Mouse (Mus musculus) limb, embryonic 14.5 days (tissue): ENCODE data around the gene Gm11634. TPM values are rescaled to one million over a fixed set of nuclear protein-coding genes. Genes with fewer than 3 reads are reported as not detected.
"Not testable (repeated sequence)": the region's sequence is repeated elsewhere in the genome, so short reads cannot be mapped to it uniquely, and the experiment has no call there.

Source experiments
- ATAC-seq: fragments of 200-750 bp; cut with Nextera tagmentation; 2 replicates; pipeline ENCODE4 v1.8.0; 2017; ENCODE audit warnings: low read depth, moderate number of reproducible peaks, moderate TSS enrichment; ENCODE audit not compliant: low FRiP score
- DNase-seq: peaks from one replicate; pipeline ENCODE4 v3.0.0-alpha.2; 2015; ENCODE audit warnings: low spot score
- H3K27ac ChIP-seq: fragments of 300-500 bp; sonication (generic); replicated peaks from 2 replicates; pipeline ENCODE4 v1.5.1; 2014; ENCODE audit warnings: low read depth, mild to moderate bottlenecking, low read length, moderate library complexity, mixed read lengths
- H3K27me3 ChIP-seq: fragments of 300-500 bp; sonication (generic); 2 replicates; pipeline ENCODE4 v1.6.1; 2014; ENCODE audit warnings: low read length, mixed read lengths; ENCODE audit not compliant: control insufficient read depth, insufficient read depth
- H3K36me3 ChIP-seq: fragments of 300-500 bp; sonication (generic); 2 replicates; pipeline ENCODE4 v1.6.1; 2014; ENCODE audit warnings: mild to moderate bottlenecking, low read length, moderate library complexity, mixed read lengths; ENCODE audit not compliant: control insufficient read depth, insufficient read depth
- H3K4me1 ChIP-seq: fragments of 300-500 bp; sonication (generic); 2 replicates; pipeline ENCODE4 v1.6.1; 2014; ENCODE audit warnings: antibody characterized with exemption, low read length, mixed read lengths; ENCODE audit not compliant: control insufficient read depth, insufficient read depth
- H3K4me2 ChIP-seq: fragments of 300-500 bp; sonication (generic); replicated peaks from 2 replicates; pipeline ENCODE4 v1.6.1; 2014; ENCODE audit warnings: low read depth, mild to moderate bottlenecking, low read length, moderate library complexity; ENCODE audit not compliant: severe bottlenecking
- H3K4me3 ChIP-seq: fragments of 300-500 bp; sonication (generic); replicated peaks from 2 replicates; pipeline ENCODE4 v1.5.1; 2014; ENCODE audit warnings: low read length
- H3K9ac ChIP-seq: fragments of 300-500 bp; sonication (generic); 2 replicates; pipeline ENCODE4 v1.6.1; 2014; ENCODE audit warnings: mild to moderate bottlenecking, low read depth, low read length, moderate library complexity; ENCODE audit not compliant: severe bottlenecking
- H3K9me3 ChIP-seq: fragments of 300-500 bp; sonication (generic); 2 replicates; pipeline ENCODE4 v1.6.1; 2016; ENCODE audit warnings: low read length; ENCODE audit not compliant: control insufficient read depth
- POLR2A ChIP-seq: fragments of 200-500 bp; IDR thresholded peaks from 2 replicates; pipeline ENCODE4 v1.8.0; 2012; ENCODE audit warnings: inconsistent platforms, mild to moderate bottlenecking, moderate library complexity, borderline replicate concordance; ENCODE audit not compliant: insufficient read depth, insufficient read length; ENCODE audit errors: extremely low read depth
- WGBS: fragments of 180-500 bp; shearing (Covaris S2); extraction: QIAGEN DNeasy Blood & Tissue Kit; methylation state at CpG from one replicate; pipeline ENCODE4 v1.1.7; 2014; 5-methylcytosine and 5-hydroxymethylcytosine counted together
- polyA plus RNA-seq, 2 experiments: library from polyadenylated mRNA; depleted of rRNA in 1 of 2; stranded (reverse) in 1 of 2; unstranded in 1 of 2; fragments of >200 nt; fragmentation: Nextera tagmentation in 1 of 2; extraction: Ambion mirVana in 1 of 2; gene quantifications; 2 replicates each; pipeline versions ENCODE4 v1.2.1 to v1.2.3; 2012 to 2014

Gm11634 gene
- polyA plus RNA-seq, 2 experiments: not detected

DNA sequence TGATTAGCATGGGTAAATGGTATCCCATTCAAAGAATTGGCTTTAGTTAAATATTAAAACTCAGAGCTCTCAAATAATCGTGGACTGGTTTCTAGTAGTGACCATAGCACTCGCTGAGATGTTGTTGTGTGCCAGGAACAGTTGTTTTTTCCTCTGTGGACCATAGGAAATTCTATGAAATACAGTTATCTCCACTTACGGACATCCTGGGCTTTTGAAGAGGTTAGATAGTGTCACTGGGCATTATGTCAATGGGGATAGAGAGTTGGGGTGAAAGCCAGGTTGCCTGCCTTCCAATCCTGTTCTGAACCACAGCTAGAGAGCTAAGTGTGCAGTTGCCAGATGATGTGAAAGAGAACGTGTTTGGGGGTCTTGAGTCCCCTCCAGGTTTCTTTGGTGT is 13.3 kb downstream of the Gm11634 start:
- no peaks in the 10 kb centered on the region for H3K27me3 ChIP-seq
- H3K9me3 ChIP-seq: no peaks in the 10 kb centered on the region
- 78% methylated on average over 4 of the region's 4 CpGs for WGBS
- H3K9ac ChIP-seq: no peak overlapping the region
- H3K4me2 ChIP-seq: no peak overlapping the region
- ATAC-seq (no peak), DNase-seq (no peak)
- no peak overlapping the region for H3K27ac ChIP-seq
- no peak overlapping the region for H3K4me3 ChIP-seq
- no peak for TF ChIP-seq POLR2A
- no peaks in the 10 kb centered on the region for H3K4me1 ChIP-seq
- peaks cover 9% of the 10 kb centered on the region for H3K36me3 ChIP-seq

DNA sequence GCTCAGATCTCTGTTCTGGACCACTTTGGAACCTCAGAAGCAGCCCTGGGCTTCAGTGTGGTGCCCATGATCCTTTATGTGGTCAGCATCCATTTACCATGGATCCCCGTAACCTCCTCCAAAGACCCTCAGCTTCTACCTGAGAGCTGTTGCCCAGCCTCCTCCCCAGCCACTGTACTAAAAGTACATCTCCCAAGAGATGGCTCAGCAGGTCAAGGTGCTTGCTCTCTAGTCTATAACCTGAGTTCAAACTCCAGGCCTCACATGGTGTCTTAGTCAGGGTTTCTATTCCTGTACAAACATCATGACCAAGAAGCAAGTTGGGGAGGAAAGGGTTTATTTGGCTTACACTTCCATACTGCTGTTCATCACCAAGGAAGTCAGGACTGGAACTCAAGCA is 14.0 kb downstream of the Gm11634 start:
- not testable (repeated sequence) for ATAC-seq
- WGBS: 92% methylated on average over 1 of the region's 1 CpGs

GRCm38 (mm10) chr11:101583205-101583604 is 15.9 kb downstream of the Gm11634 start:
- 93% methylated on average over 2 of the region's 2 CpGs for WGBS
- no peak for ATAC-seq

More for the DNA sequence above, 14.0 kb downstream of the Gm11634 start:
- H3K9me3 ChIP-seq, H3K9ac ChIP-seq, H3K4me3 ChIP-seq, H3K4me2 ChIP-seq, H3K27ac ChIP-seq, H3K27me3 ChIP-seq, H3K4me1 ChIP-seq, DNase-seq: not testable (repeated sequence)
- H3K36me3 ChIP-seq: peaks cover 14% of the 10 kb centered on the region

GRCm38 (mm10) chr11:101582054-101583035 is 16.7 kb downstream of the Gm11634 start, which contains the start of gene Tmem106a:
Gene Tmem106a, plus strand, starts transcription at chr11:101582242.
- ATAC-seq (no peak), DNase-seq (peak; percentile 60)
- peak within 1 kb of the TSS; percentile 34 for H3K4me3 ChIP-seq
- H3K36me3 ChIP-seq: peaks cover 41% of the 10 kb centered on the region
- peak within 1 kb of the TSS; percentile 46 for H3K4me2 ChIP-seq
- no peak within 1 kb of the TSS for H3K27ac ChIP-seq
- H3K4me1 ChIP-seq: no peaks in the 10 kb centered on the region
- no peaks in the 10 kb centered on the region for H3K27me3 ChIP-seq
- H3K9ac ChIP-seq: peak within 1 kb of the TSS; percentile 17; the same call in 1 of the 2 replicates
- H3K9me3 ChIP-seq: no peaks in the 10 kb centered on the region
- no peak for TF ChIP-seq POLR2A
- 16% methylated on average over 29 of the region's 31 CpGs for WGBS

More at GRCm38 (mm10) chr11:101583205-101583604, 15.9 kb downstream of the Gm11634 start:
- Histone ChIP-seq H3K27ac (no peak overlapping the region), H3K27me3 (no peaks in the 10 kb centered on the region), H3K4me2 (no peak overlapping the region), H3K36me3 (peaks cover 32% of the 10 kb centered on the region), H3K9ac (no peak overlapping the region), H3K9me3 (no peaks in the 10 kb centered on the region), H3K4me1 (no peaks in the 10 kb centered on the region), H3K4me3 (no peak overlapping the region)
- no peak for DNase-seq
- TF ChIP-seq POLR2A: no peak

DNA sequence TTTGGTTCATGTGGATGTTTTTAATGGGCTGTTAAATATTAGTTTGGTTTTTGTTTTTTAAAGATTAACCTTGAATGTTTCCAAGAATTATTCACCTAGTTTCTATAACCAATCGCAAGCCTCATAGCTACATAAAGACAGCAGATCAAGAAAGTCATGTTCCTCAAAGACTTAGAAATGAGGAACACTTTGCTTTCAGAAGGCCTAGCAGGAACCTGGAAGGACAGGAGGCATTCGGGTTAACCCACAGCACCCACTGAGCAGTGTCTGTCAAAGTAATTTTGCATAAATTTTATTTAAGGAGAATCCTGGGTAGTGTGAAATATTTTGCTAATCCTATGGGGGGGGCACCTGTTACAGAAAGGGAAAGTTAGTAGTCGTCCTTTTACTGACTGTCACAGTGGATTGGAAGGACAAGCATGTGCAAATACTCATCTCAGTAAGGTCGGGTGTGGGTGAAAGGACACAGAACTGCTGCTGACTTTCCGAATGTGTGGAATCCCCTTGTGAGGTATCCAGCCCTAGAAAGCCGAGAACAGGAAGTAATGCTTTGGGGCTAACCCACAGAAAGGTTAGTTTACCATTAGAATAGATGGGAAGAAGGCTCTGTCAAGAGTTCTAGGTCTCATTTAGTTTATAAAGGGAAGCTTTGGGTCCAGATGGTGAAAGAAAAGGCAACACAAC is 17.8 kb downstream of the Gm11634 start:
- WGBS: 73% methylated on average over 6 of the region's 6 CpGs
- DNase-seq (no peak), ATAC-seq (no peak)
- H3K27ac ChIP-seq: no peak overlapping the region
- no peak for TF ChIP-seq POLR2A
- H3K27me3 ChIP-seq: no peaks in the 10 kb centered on the region
- no peaks in the 10 kb centered on the region for H3K4me1 ChIP-seq
- peaks cover 48% of the 10 kb centered on the region for H3K36me3 ChIP-seq
- H3K4me3 ChIP-seq: no peak overlapping the region
- H3K9ac ChIP-seq: no peak overlapping the region
- no peak overlapping the region for H3K4me2 ChIP-seq
- H3K9me3 ChIP-seq: no peaks in the 10 kb centered on the region
